Mouse (Mus musculus): ENCODE data around the gene Cyth2.

DNA sequence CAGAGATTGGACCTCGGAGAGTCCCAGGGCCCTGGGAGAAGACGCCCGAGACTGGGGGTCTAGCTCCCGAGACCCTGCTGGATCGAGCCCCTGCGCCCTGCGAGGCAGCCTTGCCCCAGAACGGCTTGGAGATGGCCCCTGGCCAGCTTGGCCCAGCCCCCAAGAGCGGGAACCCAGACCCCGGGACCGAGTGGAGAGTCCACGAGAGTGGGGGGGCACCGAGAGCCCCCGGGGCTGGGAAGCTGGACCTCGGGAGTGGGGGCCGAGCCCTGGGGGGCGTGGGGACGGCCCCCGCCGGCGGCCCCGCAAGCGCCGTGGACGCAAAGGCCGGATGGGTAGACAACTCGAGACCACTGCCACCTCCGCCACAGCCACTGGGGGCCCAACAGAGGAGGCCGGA, 19.4 kb downstream of the Cyth2 start:
- no peak for TF ChIP-seq CTCF (IDR thresholded peaks at IDR 0.05; ENCODE audit: low read depth)
- TF ChIP-seq EP300 (optimal IDR thresholded peaks at IDR 0.05) = no peak
